Mouse (Mus musculus): ENCODE data around the gene Rtn4rl1. TPM values are rescaled to one million over a fixed set of nuclear protein-coding genes. Genes with fewer than 3 reads are reported as not detected.
"Not testable (repeated sequence)": the region's sequence is repeated elsewhere in the genome, so short reads cannot be mapped to it uniquely, and the experiment has no call there.

The Rtn4rl1 gene
- total RNA-seq, 1 experiment from 2014 or later = 42.2 TPM

- no peak for DNase-seq
Observed at GRCm38 (mm10) chr11:75275035-75275434, 81.5 kb downstream of the Rtn4rl1 start.

- no peak for DNase-seq
Observed at GRCm38 (mm10) chr11:75278115-75278514, 84.5 kb downstream of the Rtn4rl1 start.

GRCm38 (mm10) chr11:75279013-75279341 lies 85.4 kb downstream of the Rtn4rl1 start:
- DNase-seq = no peak

- DNase-seq = peak; percentile 34
Observed at GRCm38 (mm10) chr11:75279342-75280065, 85.9 kb downstream of the Rtn4rl1 start.

- DNase-seq = no peak
Observed at GRCm38 (mm10) chr11:75280066-75280410, 86.5 kb downstream of the Rtn4rl1 start.

- DNase-seq = no peak
Observed at GRCm38 (mm10) chr11:75280435-75281001, 86.9 kb downstream of the Rtn4rl1 start.

- DNase-seq = no peak
Observed at GRCm38 (mm10) chr11:75281380-75282256, 88.0 kb downstream of the Rtn4rl1 start.

- DNase-seq = peak; percentile 46
Observed at GRCm38 (mm10) chr11:75282496-75283120, 89.0 kb downstream of the Rtn4rl1 start.

- not testable (repeated sequence) for DNase-seq
Observed at GRCm38 (mm10) chr11:75283784-75284183, 90.2 kb downstream of the Rtn4rl1 start.

GRCm38 (mm10) chr11:75285893-75286467 lies 92.4 kb downstream of the Rtn4rl1 start:
- DNase-seq = peak; percentile 63

- DNase-seq = no peak
Observed at GRCm38 (mm10) chr11:75286868-75287267, 93.3 kb downstream of the Rtn4rl1 start.

- no peak for DNase-seq
Observed at GRCm38 (mm10) chr11:75287940-75288339, 94.4 kb downstream of the Rtn4rl1 start.

- no peak for DNase-seq
Observed at GRCm38 (mm10) chr11:75288517-75288916, 94.9 kb downstream of the Rtn4rl1 start.

GRCm38 (mm10) chr11:75289120-75289519 lies 95.5 kb downstream of the Rtn4rl1 start:
- no peak for DNase-seq

GRCm38 (mm10) chr11:75290566-75291271 lies 97.1 kb downstream of the Rtn4rl1 start:
- DNase-seq = peak; percentile 81

- peak; percentile 21 for DNase-seq
Observed at GRCm38 (mm10) chr11:75291389-75292215, 98.0 kb downstream of the Rtn4rl1 start.

GRCm38 (mm10) chr11:75292281-75292680 lies 98.7 kb downstream of the Rtn4rl1 start:
- DNase-seq = no peak

- DNase-seq = no peak
Observed at GRCm38 (mm10) chr11:75293852-75294361, 100.3 kb downstream of the Rtn4rl1 start.

- DNase-seq = no peak
Observed at GRCm38 (mm10) chr11:75294862-75295261, 101.3 kb downstream of the Rtn4rl1 start.

GRCm38 (mm10) chr11:75295534-75295933 lies 102.0 kb downstream of the Rtn4rl1 start:
- DNase-seq = not testable (repeated sequence)

All from adrenal gland, postnatal 25 days (tissue).